Mouse (Mus musculus): ENCODE data around the gene Leo1. TPM values are rescaled to one million over a fixed set of nuclear protein-coding genes. Genes with fewer than 3 reads are reported as not detected.
"Not testable (repeated sequence)": the region's sequence is repeated elsewhere in the genome, so short reads cannot be mapped to it uniquely, and the experiment has no call there.

The Leo1 gene
- polyA plus RNA-seq, 1 experiment from 2014 or later: 39.3 TPM

- Histone ChIP-seq H3K4me3 (replicated peaks) (no peak overlapping the region), H3K9ac (no peak overlapping the region), H3K27me3 (replicated peaks) (no peaks in the 10 kb centered on the region), H3K27ac (no peak overlapping the region), H3K36me3 (no peaks in the 10 kb centered on the region), H3K9me3 (no peaks in the 10 kb centered on the region), H3K4me2 (no peak overlapping the region), H3K4me1 (no peaks in the 10 kb centered on the region)
- ATAC-seq (ENCODE audit: insufficient read depth, low FRiP score, low read depth): no peak
- WGBS: 58% methylated on average over 8 of the region's 8 CpGs
These were observed 37.9 kb downstream of the Leo1 start for GRCm38 (mm10) chr9:75479106-75479725.

GRCm38 (mm10) chr9:75480536-75481075 lies 39.3 kb downstream of the Leo1 start:
- no peak for ATAC-seq (ENCODE audit: insufficient read depth, low FRiP score, low read depth)
- Histone ChIP-seq H3K27ac (no peak overlapping the region), H3K9ac (no peak overlapping the region), H3K4me2 (no peak overlapping the region), H3K27me3 (replicated peaks) (no peaks in the 10 kb centered on the region), H3K9me3 (no peaks in the 10 kb centered on the region), H3K36me3 (no peaks in the 10 kb centered on the region), H3K4me1 (no peaks in the 10 kb centered on the region), H3K4me3 (replicated peaks) (no peak overlapping the region)
- 88% methylated on average over 5 of the region's 5 CpGs for WGBS

GRCm38 (mm10) chr9:75485231-75485630 lies 43.9 kb downstream of the Leo1 start:
- H3K27me3 ChIP-seq (replicated peaks): no peaks in the 10 kb centered on the region
- no peak overlapping the region for H3K4me2 ChIP-seq
- no peaks in the 10 kb centered on the region for H3K4me1 ChIP-seq
- ATAC-seq (ENCODE audit: insufficient read depth, low FRiP score, low read depth): no peak
- H3K27ac ChIP-seq: no peak overlapping the region
- no peak overlapping the region for H3K9ac ChIP-seq
- no peaks in the 10 kb centered on the region for H3K36me3 ChIP-seq
- 71% methylated on average over 6 of the region's 6 CpGs for WGBS
- no peak overlapping the region for H3K4me3 ChIP-seq (replicated peaks)
- H3K9me3 ChIP-seq: no peaks in the 10 kb centered on the region

- not testable (repeated sequence) for H3K27me3 ChIP-seq (replicated peaks); H3K4me2 ChIP-seq; H3K9ac ChIP-seq; H3K36me3 ChIP-seq; H3K27ac ChIP-seq; ATAC-seq (ENCODE audit: insufficient read depth, low FRiP score, low read depth); H3K9me3 ChIP-seq; H3K4me1 ChIP-seq; H3K4me3 ChIP-seq (replicated peaks)
- 91% methylated on average over 7 of the region's 7 CpGs for WGBS
These were observed 46.9 kb downstream of the Leo1 start for GRCm38 (mm10) chr9:75488255-75488654.

- H3K4me2 ChIP-seq: no peak overlapping the region
- H3K27me3 ChIP-seq (replicated peaks): no peaks in the 10 kb centered on the region
- H3K9ac ChIP-seq: no peak overlapping the region
- no peaks in the 10 kb centered on the region for H3K9me3 ChIP-seq
- WGBS: 80% methylated on average over 9 of the region's 9 CpGs
- peaks cover 14% of the 10 kb centered on the region for H3K36me3 ChIP-seq
- no peak overlapping the region for H3K4me3 ChIP-seq (replicated peaks)
- no peaks in the 10 kb centered on the region for H3K4me1 ChIP-seq
- ATAC-seq (ENCODE audit: insufficient read depth, low FRiP score, low read depth): no peak
- no peak overlapping the region for H3K27ac ChIP-seq
These were observed 53.2 kb downstream of the Leo1 start for GRCm38 (mm10) chr9:75494407-75495005.

GRCm38 (mm10) chr9:75495945-75496344 lies 54.6 kb downstream of the Leo1 start:
- H3K4me1 ChIP-seq: no peaks in the 10 kb centered on the region
- H3K27me3 ChIP-seq (replicated peaks): no peaks in the 10 kb centered on the region
- H3K36me3 ChIP-seq: peaks cover 14% of the 10 kb centered on the region
- H3K4me2 ChIP-seq: no peak overlapping the region
- H3K4me3 ChIP-seq (replicated peaks): no peak overlapping the region
- H3K27ac ChIP-seq: no peak overlapping the region
- no peak for ATAC-seq (ENCODE audit: insufficient read depth, low FRiP score, low read depth)
- WGBS: 59% methylated on average over 10 of the region's 10 CpGs
- H3K9ac ChIP-seq: no peak overlapping the region
- H3K9me3 ChIP-seq: no peaks in the 10 kb centered on the region

GRCm38 (mm10) chr9:75498571-75498970 lies 57.2 kb downstream of the Leo1 start:
- H3K4me1 ChIP-seq: no peaks in the 10 kb centered on the region
- H3K27me3 ChIP-seq (replicated peaks): no peaks in the 10 kb centered on the region
- H3K4me3 ChIP-seq (replicated peaks): no peak overlapping the region
- no peak overlapping the region for H3K27ac ChIP-seq
- peaks cover 25% of the 10 kb centered on the region for H3K36me3 ChIP-seq
- no peak overlapping the region for H3K4me2 ChIP-seq
- H3K9ac ChIP-seq: no peak overlapping the region
- WGBS: 91% methylated on average over 7 of the region's 7 CpGs
- no peak for ATAC-seq (ENCODE audit: insufficient read depth, low FRiP score, low read depth)
- H3K9me3 ChIP-seq: no peaks in the 10 kb centered on the region

GRCm38 (mm10) chr9:75504311-75504710 lies 63.0 kb downstream of the Leo1 start:
- Histone ChIP-seq H3K4me3 (replicated peaks) (no peak overlapping the region), H3K27me3 (replicated peaks) (no peaks in the 10 kb centered on the region), H3K9me3 (no peaks in the 10 kb centered on the region), H3K4me1 (no peaks in the 10 kb centered on the region), H3K9ac (no peak overlapping the region), H3K4me2 (no peak overlapping the region), H3K27ac (no peak overlapping the region), H3K36me3 (peaks cover 41% of the 10 kb centered on the region)
- ATAC-seq (ENCODE audit: insufficient read depth, low FRiP score, low read depth): no peak
- 87% methylated on average over 6 of the region's 6 CpGs for WGBS

- Histone ChIP-seq H3K27me3 (replicated peaks) (no peaks in the 10 kb centered on the region), H3K4me1 (no peaks in the 10 kb centered on the region), H3K4me3 (replicated peaks) (no peak overlapping the region), H3K9ac (no peak overlapping the region), H3K36me3 (peaks cover 32% of the 10 kb centered on the region; the same call in 1 of the 2 replicates), H3K4me2 (no peak overlapping the region), H3K9me3 (no peaks in the 10 kb centered on the region), H3K27ac (no peak overlapping the region)
- 84% methylated on average over 8 of the region's 8 CpGs for WGBS
- no peak for ATAC-seq (ENCODE audit: insufficient read depth, low FRiP score, low read depth)
These were observed 70.1 kb downstream of the Leo1 start for GRCm38 (mm10) chr9:75511236-75511939.

GRCm38 (mm10) chr9:75515464-75516113 lies 74.3 kb downstream of the Leo1 start:
- no peaks in the 10 kb centered on the region for H3K27me3 ChIP-seq (replicated peaks)
- H3K4me2 ChIP-seq: no peak overlapping the region
- no peak overlapping the region for H3K27ac ChIP-seq
- no peaks in the 10 kb centered on the region for H3K4me1 ChIP-seq
- H3K4me3 ChIP-seq (replicated peaks): no peak overlapping the region
- WGBS: 56% methylated on average over 12 of the region's 12 CpGs
- 0 out of 2 replicates have a peak, but pooled peaks cover 9% of the 10 kb centered on the region for H3K36me3 ChIP-seq
- H3K9ac ChIP-seq: no peak overlapping the region
- ATAC-seq (ENCODE audit: insufficient read depth, low FRiP score, low read depth): no peak
- no peaks in the 10 kb centered on the region for H3K9me3 ChIP-seq
